Mouse (Mus musculus): ENCODE results near the gene Optn. TPM values are rescaled to one million over a fixed set of nuclear protein-coding genes. Genes with fewer than 3 reads are reported as not detected.
"Not testable (repeated sequence)": the region's sequence is repeated elsewhere in the genome, so short reads cannot be mapped to it uniquely, and the experiment has no call there.

Optn gene
- total RNA-seq (2018; cell fraction: chromatin; rRNA removed): 100 to 1,000 TPM in 21 of 26 experiments, 10 to 100 TPM in 5; 72.1 to 419 (median 164) TPM
- total RNA-seq (2018; cell fraction: cytosol; rRNA removed): 10 to 100 TPM; 24.2 to 78.3 (median 42.6) TPM
- 100 to 1,000 TPM in 15 of 26 experiments, 10 to 100 TPM in 11; 33.4 to 276 (median 113) TPM for total RNA-seq (2018; cell fraction: nucleus; rRNA removed)
- polyA plus RNA-seq (2018): 18.8 to 83.1 TPM (median 36.1 TPM) in 3 replicates

GRCm38 (mm10) chr2:5063299-5064205 is at the start of gene Optn:
Gene Optn (minus strand): TSS chr2:5064051.
- H3K36me3 ChIP-seq (ENCODE audit: inconsistent target): no peaks in the 10 kb centered on the region
- peak within 1 kb of the TSS; percentile 65 for H3K4me3 ChIP-seq (ENCODE audit: inconsistent target)
- no peak within 1 kb of the TSS for H3K27ac ChIP-seq
- 5% methylated on average over 63 of the region's 63 CpGs for WGBS (ENCODE audit: missing documents)
- peaks cover 47% of the 10 kb centered on the region; the same call in 1 of the 2 replicates for H3K79me2 ChIP-seq (ENCODE audit: inconsistent target)

- H3K36me3 ChIP-seq (ENCODE audit: inconsistent target): no peaks in the 10 kb centered on the region
- H3K4me3 ChIP-seq (ENCODE audit: inconsistent target): no peak overlapping the region
- H3K27ac ChIP-seq: no peak overlapping the region
- H3K79me2 ChIP-seq (ENCODE audit: inconsistent target): no peaks in the 10 kb centered on the region
- 30% methylated on average over 7 of the region's 8 CpGs for WGBS (ENCODE audit: missing documents)
Observed at GRCm38 (mm10) chr2:5112785-5113291, 49.0 kb upstream of the Optn start.

- 92% methylated on average over 1 of the region's 1 CpGs for WGBS (ENCODE audit: missing documents)
- no peak overlapping the region for H3K4me3 ChIP-seq (ENCODE audit: inconsistent target)
- no peak overlapping the region for H3K27ac ChIP-seq
- H3K36me3 ChIP-seq (ENCODE audit: inconsistent target): no peaks in the 10 kb centered on the region
- no peaks in the 10 kb centered on the region for H3K79me2 ChIP-seq (ENCODE audit: inconsistent target)
Observed at GRCm38 (mm10) chr2:5102891-5103290, 39.0 kb upstream of the Optn start.

GRCm38 (mm10) chr2:5101743-5102245 is 37.9 kb upstream of the Optn start:
- Histone ChIP-seq H3K27ac (no peak overlapping the region), H3K4me3 (ENCODE audit: inconsistent target) (no peak overlapping the region), H3K79me2 (ENCODE audit: inconsistent target) (no peaks in the 10 kb centered on the region), H3K36me3 (ENCODE audit: inconsistent target) (no peaks in the 10 kb centered on the region)
- WGBS (ENCODE audit: missing documents): 86% methylated on average over 10 of the region's 10 CpGs

- Histone ChIP-seq H3K36me3 (ENCODE audit: inconsistent target) (no peaks in the 10 kb centered on the region), H3K27ac (no peak overlapping the region), H3K79me2 (ENCODE audit: inconsistent target) (no peaks in the 10 kb centered on the region), H3K4me3 (ENCODE audit: inconsistent target) (no peak overlapping the region)
- WGBS (ENCODE audit: missing documents): 87% methylated on average over 6 of the region's 6 CpGs
Observed at GRCm38 (mm10) chr2:5099176-5099575, 35.3 kb upstream of the Optn start.

GRCm38 (mm10) chr2:5097786-5098445 is 34.1 kb upstream of the Optn start:
- no peaks in the 10 kb centered on the region for H3K79me2 ChIP-seq (ENCODE audit: inconsistent target)
- H3K4me3 ChIP-seq (ENCODE audit: inconsistent target): no peak overlapping the region
- WGBS (ENCODE audit: missing documents): 13% methylated on average over 20 of the region's 20 CpGs
- H3K27ac ChIP-seq: no peak overlapping the region
- no peaks in the 10 kb centered on the region for H3K36me3 ChIP-seq (ENCODE audit: inconsistent target)

- H3K4me3 ChIP-seq (ENCODE audit: inconsistent target): no peak overlapping the region
- whole genome bisulfite sequencing (ENCODE audit: missing documents): 44% methylated on average over 1 of the region's 1 CpGs
- no peaks in the 10 kb centered on the region for H3K79me2 ChIP-seq (ENCODE audit: inconsistent target)
- no peak overlapping the region for H3K27ac ChIP-seq
- no peaks in the 10 kb centered on the region for H3K36me3 ChIP-seq (ENCODE audit: inconsistent target)
Observed at GRCm38 (mm10) chr2:5095316-5095715, 31.5 kb upstream of the Optn start.

GRCm38 (mm10) chr2:5094876-5095275 is 31.0 kb upstream of the Optn start:
- H3K27ac ChIP-seq: no peak overlapping the region
- H3K36me3 ChIP-seq (ENCODE audit: inconsistent target): no peaks in the 10 kb centered on the region
- no peaks in the 10 kb centered on the region for H3K79me2 ChIP-seq (ENCODE audit: inconsistent target)
- WGBS (ENCODE audit: missing documents): 88% methylated on average over 5 of the region's 5 CpGs
- no peak overlapping the region for H3K4me3 ChIP-seq (ENCODE audit: inconsistent target)

- not testable (repeated sequence) for H3K27ac ChIP-seq; H3K36me3 ChIP-seq (ENCODE audit: inconsistent target)
- 87% methylated on average over 2 of the region's 4 CpGs for WGBS (ENCODE audit: missing documents)
Observed at GRCm38 (mm10) chr2:5090385-5090784, 26.5 kb upstream of the Optn start.

GRCm38 (mm10) chr2:5087667-5088066 is 23.8 kb upstream of the Optn start:
- no peaks in the 10 kb centered on the region for H3K79me2 ChIP-seq (ENCODE audit: inconsistent target)
- WGBS (ENCODE audit: missing documents): 88% methylated on average over 3 of the region's 3 CpGs
- no peak overlapping the region for H3K4me3 ChIP-seq (ENCODE audit: inconsistent target)
- no peak overlapping the region for H3K27ac ChIP-seq
- H3K36me3 ChIP-seq (ENCODE audit: inconsistent target): no peaks in the 10 kb centered on the region

More at GRCm38 (mm10) chr2:5090385-5090784, 26.5 kb upstream of the Optn start:
- not testable (repeated sequence) for H3K79me2 ChIP-seq (ENCODE audit: inconsistent target); H3K4me3 ChIP-seq (ENCODE audit: inconsistent target)

- Histone ChIP-seq H3K4me3 (ENCODE audit: inconsistent target) (no peak overlapping the region), H3K79me2 (ENCODE audit: inconsistent target) (no peaks in the 10 kb centered on the region), H3K27ac (no peak overlapping the region), H3K36me3 (ENCODE audit: inconsistent target) (no peaks in the 10 kb centered on the region)
- 88% methylated on average over 7 of the region's 7 CpGs for WGBS (ENCODE audit: missing documents)
Observed at GRCm38 (mm10) chr2:5083739-5084138, 19.9 kb upstream of the Optn start.

GRCm38 (mm10) chr2:5080053-5080787 is 16.4 kb upstream of the Optn start:
- no peak overlapping the region for H3K4me3 ChIP-seq (ENCODE audit: inconsistent target)
- 25% methylated on average over 14 of the region's 14 CpGs for WGBS (ENCODE audit: missing documents)

GRCm38 (mm10) chr2:5077937-5078336 is 14.1 kb upstream of the Optn start:
- H3K36me3 ChIP-seq (ENCODE audit: inconsistent target): no peaks in the 10 kb centered on the region
- no peaks in the 10 kb centered on the region for H3K79me2 ChIP-seq (ENCODE audit: inconsistent target)
- no peak overlapping the region for H3K4me3 ChIP-seq (ENCODE audit: inconsistent target)
- no peak overlapping the region for H3K27ac ChIP-seq
- 80% methylated on average over 2 of the region's 2 CpGs for WGBS (ENCODE audit: missing documents)

More at GRCm38 (mm10) chr2:5080053-5080787, 16.4 kb upstream of the Optn start:
- no peaks in the 10 kb centered on the region for H3K36me3 ChIP-seq (ENCODE audit: inconsistent target)
- no peak overlapping the region for H3K27ac ChIP-seq
- no peaks in the 10 kb centered on the region for H3K79me2 ChIP-seq (ENCODE audit: inconsistent target)

GRCm38 (mm10) chr2:5077490-5077889 is 13.6 kb upstream of the Optn start:
- Histone ChIP-seq H3K79me2 (ENCODE audit: inconsistent target) (no peaks in the 10 kb centered on the region), H3K4me3 (ENCODE audit: inconsistent target) (no peak overlapping the region), H3K27ac (no peak overlapping the region), H3K36me3 (ENCODE audit: inconsistent target) (no peaks in the 10 kb centered on the region)
- 97% methylated on average over 2 of the region's 2 CpGs for WGBS (ENCODE audit: missing documents)
